Mouse (Mus musculus) MEL-GATA-1-ER (cell line): ENCODE measurements around the gene Mdm2.
"Not testable (repeated sequence)": the region's sequence is repeated elsewhere in the genome, so short reads cannot be mapped to it uniquely, and the experiment has no call there.

Experiments
- DNase-seq: peaks from one replicate; pipeline ENCODE4 v3.0.0-alpha.2; 2012; ENCODE audit warnings: low read depth; ENCODE audit errors: extremely low read depth

Mdm2 gene

DNA sequence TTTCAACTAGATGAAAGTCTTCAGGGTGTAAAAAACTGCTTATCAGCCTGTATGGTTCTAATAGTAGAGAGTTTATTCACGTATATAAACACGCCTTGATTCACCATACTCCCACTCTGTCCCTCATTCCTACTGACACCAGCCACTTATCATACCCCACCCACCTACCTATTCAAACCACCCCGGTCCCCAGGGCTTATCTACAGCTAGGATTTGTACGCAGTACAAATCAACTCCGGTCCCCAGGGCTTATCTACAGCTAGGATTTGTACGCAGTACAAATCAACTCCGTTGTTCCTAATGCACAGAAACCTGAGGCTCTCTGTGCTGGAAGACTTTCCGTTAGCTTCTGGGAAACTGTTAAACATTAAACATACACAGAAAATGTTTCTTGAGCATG is 23.1 kb upstream of the Mdm2 start:
- DNase-seq = not testable (repeated sequence)

- DNase-seq = no peak
These were observed 22.5 kb upstream of the Mdm2 start for GRCm38 (mm10) chr10:117732962-117733592.

DNA sequence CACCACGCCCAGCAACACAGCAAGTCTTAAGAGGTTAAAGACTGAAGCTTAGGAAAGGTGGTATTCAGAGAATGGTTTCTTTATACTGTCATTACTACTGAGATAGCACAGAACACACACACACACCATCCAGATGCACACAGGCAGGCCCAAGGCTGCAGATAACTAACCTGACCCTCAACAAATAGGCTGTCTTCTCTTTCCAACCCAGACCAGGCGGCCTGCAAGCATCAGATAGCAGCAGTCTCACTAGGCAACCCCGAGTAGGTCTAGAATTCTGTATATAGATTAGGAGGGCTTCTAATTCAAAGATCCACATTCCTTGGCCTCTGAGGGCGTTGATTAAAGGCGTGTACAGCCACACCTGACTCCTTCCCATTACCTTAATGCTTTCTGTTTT is 21.6 kb upstream of the Mdm2 start:
- DNase-seq = peak; percentile 74

DNA sequence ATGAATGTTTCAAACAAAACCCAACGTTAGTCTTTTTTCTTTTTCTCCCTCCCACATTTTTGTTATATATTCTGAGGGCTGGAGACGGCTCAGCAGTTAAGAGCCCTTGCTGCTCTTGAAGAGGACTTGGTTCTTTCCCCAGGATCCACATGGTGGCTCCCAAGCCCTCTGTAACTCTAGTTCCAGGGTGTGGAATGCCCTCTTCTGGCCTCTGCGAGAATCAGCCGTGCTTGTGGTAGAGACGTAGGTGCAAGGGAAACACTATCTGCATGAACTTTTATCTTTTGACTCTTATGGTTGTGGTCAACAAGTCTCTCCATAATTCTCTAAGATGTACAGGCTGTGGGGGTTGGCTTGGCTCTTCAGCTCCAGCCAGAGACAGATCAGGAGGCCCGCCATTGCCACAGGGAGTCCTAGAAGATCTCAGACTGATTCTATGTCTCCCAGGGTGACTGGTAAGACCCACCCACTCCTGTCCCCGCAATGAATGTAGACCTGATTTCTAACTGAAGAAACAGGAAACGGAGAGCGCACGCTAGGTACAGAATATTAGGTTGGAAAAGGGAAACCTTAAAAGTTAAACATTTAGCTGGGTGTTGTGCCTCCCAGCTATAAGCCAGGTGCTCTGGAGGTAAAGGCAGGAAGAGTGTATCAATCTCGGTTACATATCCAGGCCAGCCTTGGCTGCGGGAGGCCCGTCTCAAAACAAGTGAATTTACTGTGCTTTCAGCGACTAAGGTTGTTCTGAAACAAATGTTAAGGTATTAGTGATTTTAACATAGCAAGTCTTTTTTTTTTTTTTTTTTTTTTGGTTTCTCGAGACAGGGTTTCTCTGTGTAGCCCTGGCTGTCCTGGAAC is 20.9 kb upstream of the Mdm2 start:
- DNase-seq = peak; percentile 72

DNA sequence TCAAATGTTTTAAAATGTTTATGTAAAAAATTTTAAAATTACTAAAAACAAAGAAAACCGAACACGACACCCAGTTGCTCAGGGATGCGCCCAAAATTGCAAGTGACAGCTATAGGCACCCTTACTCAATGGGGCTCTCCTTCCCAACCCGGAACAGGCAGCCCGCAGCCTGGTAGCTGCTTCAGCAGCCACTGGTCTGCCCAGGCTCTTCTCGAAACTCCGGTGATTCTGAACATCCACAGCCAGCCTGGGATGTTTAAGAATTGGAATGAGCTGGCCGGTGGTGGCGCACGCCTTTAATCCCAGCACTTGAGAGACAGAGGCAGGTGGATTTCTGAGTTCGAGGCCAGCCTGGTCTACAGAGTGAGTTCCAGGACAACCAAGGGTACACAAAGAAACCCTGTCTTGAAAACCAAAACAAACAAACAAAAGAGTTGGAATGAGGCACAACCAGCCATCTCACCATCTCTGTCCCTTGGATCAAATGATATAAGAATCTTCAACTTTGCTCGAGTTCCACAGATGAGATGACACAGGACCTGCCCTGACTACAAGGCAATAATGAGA is 20.2 kb upstream of the Mdm2 start:
- no peak for DNase-seq

- no peak for DNase-seq
These were observed 19.6 kb upstream of the Mdm2 start for GRCm38 (mm10) chr10:117730140-117730539.

- DNase-seq = no peak
These were observed 18.7 kb upstream of the Mdm2 start for GRCm38 (mm10) chr10:117729139-117729814.

- DNase-seq = no peak
These were observed 18.0 kb upstream of the Mdm2 start for GRCm38 (mm10) chr10:117728574-117728973.

DNA sequence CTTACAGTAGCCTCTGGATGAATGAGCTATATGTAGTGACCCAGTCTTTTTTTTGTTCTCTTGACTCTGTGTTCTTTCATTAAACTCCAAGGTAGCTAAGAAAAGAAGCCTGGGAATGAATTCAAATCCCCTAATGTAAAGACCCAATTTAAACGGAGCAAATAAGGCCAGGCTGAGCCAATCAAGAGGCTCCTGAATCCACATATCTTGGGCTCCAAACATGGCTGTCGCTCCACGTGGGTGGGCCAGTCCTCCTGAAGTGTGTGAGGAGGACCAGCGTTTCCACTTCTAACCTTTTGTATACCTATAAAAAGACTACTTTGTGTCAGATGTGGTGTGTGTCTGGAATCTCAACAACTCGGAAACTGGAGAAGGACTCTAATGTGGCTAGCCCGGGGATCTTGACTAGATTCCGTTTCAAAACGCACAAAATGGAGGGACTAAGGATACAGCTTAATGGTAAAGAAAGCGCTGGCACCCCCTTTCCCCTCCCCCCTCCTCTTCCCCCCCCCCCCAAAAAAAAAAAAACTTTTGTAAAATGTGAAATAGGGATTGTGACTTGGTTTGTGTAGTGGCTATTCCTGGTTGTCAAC is 17.1 kb upstream of the Mdm2 start:
- DNase-seq = no peak

DNA sequence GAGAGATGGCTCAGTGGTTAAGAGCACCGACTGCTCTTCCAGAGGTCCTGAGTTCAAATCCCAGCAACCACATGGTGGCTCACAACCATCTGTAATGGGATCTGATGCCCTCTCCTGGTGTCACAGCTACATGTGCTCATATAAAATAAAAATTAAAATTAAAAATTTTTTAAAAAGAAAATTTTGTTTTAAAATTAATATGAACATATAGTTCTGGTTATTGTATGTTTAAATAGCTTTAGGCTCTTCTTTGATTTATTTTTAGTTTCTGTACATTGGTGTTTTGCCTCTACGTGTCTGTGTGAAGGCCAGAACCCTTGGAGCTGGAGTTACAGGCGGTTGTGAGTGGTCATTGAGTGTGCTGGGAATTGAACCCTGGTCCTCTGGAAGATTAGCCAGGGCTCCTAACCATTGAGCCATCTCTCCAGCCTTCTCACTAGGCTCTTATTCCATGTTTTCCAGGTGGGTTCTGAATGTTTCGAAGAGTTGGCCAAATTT is 16.4 kb upstream of the Mdm2 start:
- no peak for DNase-seq

GRCm38 (mm10) chr10:117726350-117726749 is 15.8 kb upstream of the Mdm2 start:
- no peak for DNase-seq

GRCm38 (mm10) chr10:117725671-117726070 is 15.1 kb upstream of the Mdm2 start:
- DNase-seq = no peak

- no peak for DNase-seq
These were observed 14.3 kb upstream of the Mdm2 start for GRCm38 (mm10) chr10:117724804-117725361.

- no peak for DNase-seq
These were observed 13.7 kb upstream of the Mdm2 start for GRCm38 (mm10) chr10:117724136-117724718.

- DNase-seq = no peak
These were observed 7.9 kb upstream of the Mdm2 start for GRCm38 (mm10) chr10:117718161-117719119.

DNA sequence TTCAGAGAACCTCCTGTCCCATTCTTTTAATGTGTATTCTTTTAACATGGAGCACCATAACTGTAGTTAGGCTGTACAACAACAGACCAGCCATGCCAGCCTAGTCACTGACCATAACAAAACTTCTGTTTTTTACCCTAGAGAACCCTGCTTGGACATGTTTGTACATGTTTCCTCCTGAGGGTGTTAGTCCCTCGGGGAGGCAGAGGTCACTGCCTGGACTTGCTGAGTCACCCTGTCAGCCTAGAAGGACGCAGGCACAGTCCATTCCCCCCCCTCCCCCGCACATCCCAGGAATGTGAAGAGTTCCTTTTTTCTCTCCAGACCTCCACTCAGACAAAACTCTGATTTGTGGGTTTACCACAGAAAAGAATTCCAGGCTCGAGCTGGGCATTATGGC is 7.0 kb upstream of the Mdm2 start:
- no peak for DNase-seq

DNA sequence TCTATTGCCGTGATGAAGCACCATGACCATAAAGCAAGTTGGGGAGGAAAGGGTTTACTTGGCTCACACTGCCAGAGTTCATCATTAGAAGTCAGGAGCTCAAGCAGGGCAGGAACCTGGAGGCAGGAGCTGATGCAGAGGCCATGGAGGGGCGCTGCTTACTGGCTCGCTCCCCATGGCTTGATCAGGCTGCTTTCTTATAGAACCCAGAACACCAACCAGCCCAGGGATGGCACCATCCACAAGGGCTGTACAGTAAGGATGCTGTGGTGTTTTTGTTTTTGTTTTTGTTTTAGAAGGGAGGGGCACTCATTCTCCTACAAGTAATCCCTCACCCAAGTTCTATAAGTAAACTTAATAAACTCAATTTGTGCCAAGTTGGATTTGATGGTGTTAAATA is 6.1 kb upstream of the Mdm2 start:
- DNase-seq = no peak

GRCm38 (mm10) chr10:117715654-117716053 is 5.1 kb upstream of the Mdm2 start:
- not testable (repeated sequence) for DNase-seq

DNA sequence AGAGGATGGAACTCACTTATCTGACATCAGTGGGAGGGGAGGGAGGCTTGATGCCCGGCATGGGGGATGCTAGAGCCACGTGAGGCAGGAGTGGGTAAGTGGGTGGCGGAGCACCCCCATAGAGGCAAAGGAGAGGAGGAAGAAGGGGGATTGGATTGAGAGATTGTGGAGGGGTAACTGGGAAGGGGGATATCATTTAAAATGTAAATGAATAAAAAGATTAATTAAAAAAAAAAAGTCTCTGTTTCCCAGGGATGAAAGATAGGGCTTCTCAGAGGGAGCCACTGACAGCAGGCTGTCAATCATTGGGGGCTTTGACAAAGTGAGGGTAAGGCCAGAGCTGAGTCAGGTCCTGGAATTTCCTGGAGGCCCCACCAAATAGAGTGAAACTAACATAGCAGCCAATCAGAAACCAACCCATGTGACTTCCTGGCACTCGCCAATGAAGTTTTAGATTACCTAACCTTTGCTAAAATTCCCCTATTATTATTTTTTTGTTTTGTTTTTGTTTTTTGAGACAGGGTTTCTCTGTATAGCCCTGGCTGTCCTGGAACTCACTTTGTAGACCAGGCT is 4.5 kb upstream of the Mdm2 start:
- DNase-seq = no peak
